Mouse (Mus musculus): ENCODE results near the gene Tspan15. TPM values are rescaled to one million over a fixed set of nuclear protein-coding genes. Genes with fewer than 3 reads are reported as not detected.
A peak's percentile ranks its signal among the peaks of the same experiment; 100 is the strongest.

Tspan15 gene
- total RNA-seq, 2 experiments from 2014 or later, result 18.0 to 20.0 TPM

DNA sequence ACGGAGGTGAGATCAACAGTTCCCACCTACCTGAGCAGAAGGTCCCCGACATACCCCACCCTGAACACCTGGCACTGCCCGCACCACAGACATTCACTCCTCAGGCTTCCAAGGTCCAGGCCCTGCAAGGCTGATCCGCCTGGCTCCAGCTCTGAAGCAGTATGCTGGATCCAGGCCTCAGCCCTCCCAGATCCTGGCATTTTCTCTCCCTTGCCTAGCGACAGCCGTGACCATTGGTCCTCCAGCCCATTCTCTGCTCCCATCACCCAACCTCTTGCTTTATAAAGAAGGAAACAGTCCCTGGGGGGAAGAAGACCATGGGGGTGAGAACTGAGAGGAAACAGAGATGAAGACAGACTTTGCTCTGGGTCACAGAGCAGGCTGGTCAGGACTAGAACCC, 37.0 kb downstream of the Tspan15 start:
- no peak for DNase-seq (ENCODE audit: low spot score in 2 of 2)

DNA sequence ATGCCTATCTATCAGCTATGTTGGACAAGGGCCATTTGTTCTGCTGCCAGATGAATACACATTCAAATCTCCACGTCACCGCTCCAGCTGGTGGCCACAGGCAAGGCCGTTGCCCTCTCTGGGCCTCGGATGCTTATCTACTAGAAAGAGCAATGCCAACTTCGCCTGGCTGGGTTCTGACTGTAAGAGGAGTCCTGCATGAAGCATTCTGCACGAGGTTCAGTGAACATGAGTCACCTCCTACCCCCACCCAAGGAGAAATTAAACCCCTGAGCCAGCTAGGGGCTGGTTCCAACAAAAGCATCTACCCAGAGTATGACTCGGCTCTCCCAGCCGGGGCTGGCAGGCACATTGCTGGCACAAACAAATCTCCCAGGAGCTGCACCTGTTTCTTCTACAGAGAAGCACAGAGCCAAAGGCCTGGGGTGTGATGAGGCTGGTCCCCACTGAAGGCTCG, 38.3 kb downstream of the Tspan15 start:
- peak; percentile 56 to 72 for DNase-seq (ENCODE audit: low spot score in 2 of 2)

DNA sequence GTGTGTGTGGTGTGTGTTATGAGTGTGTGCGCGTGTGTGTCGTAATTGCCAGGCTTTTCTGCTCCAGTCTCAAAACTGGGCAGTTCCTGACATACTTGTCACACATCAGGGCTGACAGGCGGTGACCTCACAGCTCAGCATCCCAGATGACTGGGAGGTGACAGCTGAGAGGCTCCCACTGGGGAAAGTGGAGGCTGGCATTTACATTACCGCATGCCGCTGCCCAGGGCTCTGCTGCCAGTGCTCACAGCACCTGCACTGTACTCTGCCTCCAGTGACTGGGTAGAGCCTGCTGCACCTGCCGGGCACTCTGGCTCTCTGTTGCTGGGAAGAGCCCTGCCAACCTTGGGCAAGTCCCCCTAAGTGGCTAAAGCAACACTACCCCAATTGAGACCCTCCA, 40.2 kb downstream of the Tspan15 start:
- DNase-seq (ENCODE audit: low spot score in 2 of 2), result no peak

DNA sequence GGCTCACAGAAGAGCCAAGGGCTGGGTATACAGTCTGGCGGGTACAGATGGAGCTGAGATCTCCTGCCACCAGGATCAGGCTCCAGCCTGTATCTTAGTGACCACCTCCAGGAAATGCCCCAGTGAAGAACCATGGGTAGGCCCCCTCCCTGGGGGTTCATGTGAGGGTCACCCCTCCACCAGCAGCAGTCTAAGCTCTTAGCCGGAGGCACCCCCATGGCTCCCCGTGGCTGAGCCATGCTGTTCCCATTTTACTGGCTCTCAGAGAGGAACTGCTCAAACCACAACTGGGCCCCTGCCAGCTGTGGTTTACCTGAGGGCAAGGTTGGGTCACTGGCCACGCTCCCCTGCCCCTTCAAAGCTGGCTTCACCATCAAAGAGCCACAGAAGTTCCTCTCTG, 41.1 kb downstream of the Tspan15 start:
- no peak for DNase-seq (ENCODE audit: low spot score in 2 of 2)

DNA sequence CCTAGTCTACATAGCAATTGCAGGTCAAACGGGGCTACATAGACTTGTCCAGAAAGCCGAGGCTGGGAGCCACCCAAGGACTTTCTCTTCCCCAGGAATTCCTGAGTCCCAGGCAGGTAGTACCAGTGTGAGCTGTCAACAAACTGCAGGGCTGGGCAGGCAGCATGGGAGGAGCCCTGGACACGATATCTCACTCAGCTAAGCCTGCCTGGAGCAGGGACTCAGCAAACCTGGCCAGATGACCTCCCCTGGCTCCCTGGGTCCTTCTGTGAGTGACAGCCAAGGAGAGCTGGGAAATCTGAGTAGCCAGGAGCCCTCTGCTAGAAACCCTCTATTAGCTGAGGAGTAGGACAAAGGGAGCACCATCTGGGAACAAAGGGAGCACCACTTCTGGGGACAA, 41.7 kb downstream of the Tspan15 start:
- no peak for DNase-seq (ENCODE audit: low spot score in 2 of 2)

DNA sequence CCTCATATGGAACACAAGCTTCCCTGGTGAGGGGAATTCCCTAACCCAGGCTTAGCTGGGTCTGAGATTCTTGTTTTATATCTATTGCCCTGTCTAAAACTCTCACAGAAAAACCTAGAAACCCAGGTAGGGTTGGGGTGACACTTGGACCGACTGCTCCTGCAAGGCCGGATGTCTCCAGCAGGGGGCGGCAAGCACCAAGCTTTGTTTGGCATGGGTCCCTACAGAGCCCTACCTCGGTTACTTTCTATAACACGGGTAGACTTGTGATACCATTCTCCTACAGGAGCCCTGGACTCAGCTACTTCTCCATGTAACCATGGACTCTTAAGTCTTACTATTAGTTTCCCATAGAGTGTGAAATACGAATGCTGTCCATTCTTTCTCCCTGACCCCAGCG, 44.2 kb downstream of the Tspan15 start:
- peak; percentile 81 for DNase-seq (ENCODE audit: low spot score in 2 of 2)

DNA sequence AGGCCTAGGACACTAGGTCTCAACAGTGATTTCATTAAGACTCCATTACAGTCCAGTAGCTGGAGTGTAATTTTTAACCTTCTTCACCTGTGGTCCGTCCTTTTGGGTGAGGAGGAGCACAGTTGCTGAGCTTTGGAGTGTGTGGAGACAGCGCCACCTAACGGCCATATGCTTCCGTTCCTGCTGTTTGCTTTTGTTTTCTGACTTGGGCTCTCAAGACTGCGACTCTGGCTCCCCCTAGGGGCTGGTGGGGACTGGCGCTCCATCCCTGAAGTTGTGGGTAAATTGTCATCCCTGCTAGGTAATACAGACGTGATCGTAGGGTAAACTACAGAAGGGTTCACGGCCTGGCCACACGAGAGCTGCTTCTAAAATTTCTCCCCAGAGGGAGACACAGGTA, 48.0 kb downstream of the Tspan15 start:
- DNase-seq (ENCODE audit: low spot score in 2 of 2), result peak; percentile 97 to 98

DNA sequence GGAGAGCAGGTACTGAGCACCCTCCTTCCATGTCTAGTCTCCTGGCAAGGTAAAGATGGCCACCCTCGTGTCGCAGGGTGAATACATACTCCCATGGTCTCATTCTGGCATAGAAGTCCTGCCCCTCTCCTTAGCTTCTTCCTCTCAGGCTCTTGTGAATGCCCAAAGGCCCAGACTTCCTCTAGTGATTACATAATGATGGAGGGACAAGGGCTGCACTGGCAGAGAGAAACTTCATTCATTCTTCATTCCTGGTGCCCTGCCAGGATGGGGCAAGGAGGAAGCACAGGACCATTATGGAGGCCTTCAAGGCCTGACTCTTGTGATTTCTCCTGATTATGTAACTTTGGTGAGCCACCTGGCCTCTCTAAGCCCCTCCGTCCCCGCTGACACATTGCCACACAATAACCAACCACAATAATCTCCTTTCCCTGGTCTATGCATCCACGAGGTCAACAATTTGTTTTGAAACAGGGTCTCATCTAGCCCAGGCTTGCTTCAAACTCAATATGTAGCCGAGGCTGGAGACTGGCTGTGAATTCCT, 48.5 kb downstream of the Tspan15 start:
- no peak for DNase-seq (ENCODE audit: low spot score in 2 of 2)

DNA sequence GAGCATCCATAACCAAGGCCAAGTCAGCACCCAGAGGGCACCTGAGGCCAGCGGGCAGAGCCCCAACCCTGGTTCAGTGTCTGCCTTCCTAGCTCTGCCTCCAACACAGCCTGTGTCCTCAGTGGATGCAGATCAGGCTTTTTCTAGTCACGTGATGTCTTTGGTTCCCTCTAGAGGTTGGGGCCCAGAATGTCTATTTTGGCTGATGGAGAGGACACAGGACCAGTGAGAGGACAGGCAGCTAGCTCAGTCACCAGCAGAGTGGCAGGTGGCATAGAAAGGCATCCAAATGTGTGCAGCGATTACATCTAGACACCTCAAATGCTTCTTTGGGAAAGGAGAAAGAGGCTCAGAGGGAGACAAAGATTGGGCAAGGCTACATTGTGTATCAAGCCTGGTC, 49.4 kb downstream of the Tspan15 start:
- no peak for DNase-seq (ENCODE audit: low spot score in 2 of 2)

DNA sequence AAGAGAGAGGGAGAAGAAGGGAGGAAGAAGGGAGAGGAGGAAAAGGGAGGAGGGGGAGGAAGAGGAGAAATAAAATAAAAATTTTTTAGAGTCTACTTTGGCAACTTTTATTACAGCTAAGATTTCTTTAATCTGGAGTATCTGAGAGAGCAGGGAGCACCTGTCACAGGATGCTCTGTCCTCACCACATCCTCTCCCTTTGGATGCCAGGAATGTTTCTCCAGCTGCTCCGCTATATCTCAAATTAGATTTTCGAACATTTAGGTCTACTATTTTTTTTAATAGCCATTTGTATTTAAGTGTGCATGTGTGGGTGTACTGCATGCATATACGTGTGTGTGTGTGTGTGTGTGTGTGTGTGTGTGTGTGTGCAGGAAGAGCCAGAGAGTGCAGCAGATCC, 51.1 kb downstream of the Tspan15 start:
- no peak for DNase-seq (ENCODE audit: low spot score in 2 of 2)

DNA sequence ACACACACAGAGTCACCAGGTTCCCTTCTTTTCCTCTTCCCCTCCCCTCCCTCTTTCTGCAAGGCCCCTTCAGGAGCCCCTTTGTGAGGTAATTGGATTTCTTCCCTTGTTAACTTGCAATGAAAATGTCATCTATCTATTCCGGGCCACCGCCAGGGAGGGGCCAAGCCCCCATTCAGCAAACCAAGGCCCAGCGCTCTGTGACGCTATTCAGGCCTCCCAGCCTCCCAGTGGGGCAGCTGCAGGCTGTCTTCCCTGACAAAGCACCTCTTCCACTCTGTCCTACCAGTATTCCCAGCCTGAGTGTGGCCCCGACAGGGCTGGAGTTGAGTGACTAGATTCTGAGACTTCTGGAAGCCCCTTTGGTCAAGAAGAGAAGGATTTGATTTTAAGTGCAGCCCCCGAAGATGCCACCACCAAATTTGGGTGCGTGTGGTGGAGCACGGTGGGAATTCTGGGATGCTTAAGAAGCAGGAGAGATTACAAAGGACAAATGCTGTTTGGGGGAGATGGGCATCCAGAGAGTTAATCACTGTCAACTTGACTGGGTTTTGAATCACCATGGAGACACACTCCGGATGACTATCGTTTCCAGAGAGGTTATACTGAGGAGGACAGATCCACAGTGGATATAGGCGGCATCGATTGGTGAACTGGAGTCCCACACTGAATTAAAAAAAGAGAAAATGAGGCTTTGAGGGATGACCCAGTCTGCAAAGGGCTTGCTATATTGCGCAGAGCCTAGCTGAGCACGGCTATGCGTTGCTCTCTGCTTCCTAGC, 56.3 kb downstream of the Tspan15 start:
- no peak for DNase-seq (ENCODE audit: low spot score in 2 of 2)

DNA sequence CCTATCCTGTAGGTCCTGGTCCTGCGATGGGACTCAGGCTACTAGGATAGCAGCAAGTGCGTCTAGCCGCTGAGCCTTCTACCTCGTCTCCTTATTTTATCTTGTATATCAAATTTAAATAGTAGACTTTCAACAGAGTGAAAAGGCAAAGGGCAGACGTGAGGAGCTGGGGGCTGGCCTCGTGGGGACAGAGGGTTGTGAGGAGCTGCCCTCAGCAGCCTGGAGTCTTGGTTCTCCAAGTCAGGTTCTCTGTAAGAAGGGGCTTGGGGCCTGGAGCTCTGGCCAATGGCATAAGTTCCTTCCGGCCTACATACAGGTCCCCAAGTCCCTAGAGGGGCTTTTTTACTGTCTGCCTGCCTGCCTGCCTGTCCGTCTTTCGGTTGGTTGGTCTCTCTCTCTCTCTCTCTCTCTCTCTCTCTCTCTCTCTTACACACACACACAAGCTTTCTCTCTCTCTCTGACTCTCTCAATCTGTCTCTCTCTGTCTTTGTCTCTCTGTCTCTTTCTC, 57.1 kb downstream of the Tspan15 start:
- DNase-seq (ENCODE audit: low spot score in 2 of 2), result no peak

DNA sequence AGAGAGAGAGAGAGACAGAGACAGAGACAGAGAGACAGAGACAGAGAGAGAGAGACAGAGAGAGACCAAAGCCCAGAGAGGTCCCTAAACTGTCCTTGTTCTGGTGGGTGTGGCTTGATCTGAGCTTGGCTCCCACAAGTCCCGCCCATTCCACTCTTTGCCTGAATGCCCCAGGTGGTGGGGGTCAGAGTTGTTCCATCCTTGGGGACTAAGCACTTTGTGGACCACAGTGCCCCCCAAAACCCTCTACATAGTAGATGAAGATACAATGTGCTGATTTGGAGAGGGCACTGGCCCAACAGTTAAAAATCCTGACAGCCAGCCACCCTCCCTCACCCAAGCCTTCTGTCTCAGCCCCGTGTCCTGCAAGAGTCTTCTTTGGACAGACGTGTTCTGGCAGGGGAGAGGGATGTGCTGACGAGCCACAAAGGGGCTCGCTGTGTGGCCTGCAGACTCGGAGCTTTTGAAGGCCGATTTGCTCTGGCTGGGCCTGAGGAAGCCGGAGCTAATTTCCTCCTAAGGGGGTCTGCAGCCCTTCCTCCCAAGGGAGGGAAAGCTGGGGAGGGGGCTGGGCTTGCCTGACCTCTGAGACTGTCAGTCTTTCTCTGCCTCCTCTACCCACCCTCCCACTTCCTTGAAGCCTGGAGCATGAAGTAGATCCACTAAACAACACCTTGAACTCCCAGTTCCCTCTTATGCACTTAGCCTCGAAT, 58.1 kb downstream of the Tspan15 start:
- no peak for DNase-seq (ENCODE audit: low spot score in 2 of 2)

DNA sequence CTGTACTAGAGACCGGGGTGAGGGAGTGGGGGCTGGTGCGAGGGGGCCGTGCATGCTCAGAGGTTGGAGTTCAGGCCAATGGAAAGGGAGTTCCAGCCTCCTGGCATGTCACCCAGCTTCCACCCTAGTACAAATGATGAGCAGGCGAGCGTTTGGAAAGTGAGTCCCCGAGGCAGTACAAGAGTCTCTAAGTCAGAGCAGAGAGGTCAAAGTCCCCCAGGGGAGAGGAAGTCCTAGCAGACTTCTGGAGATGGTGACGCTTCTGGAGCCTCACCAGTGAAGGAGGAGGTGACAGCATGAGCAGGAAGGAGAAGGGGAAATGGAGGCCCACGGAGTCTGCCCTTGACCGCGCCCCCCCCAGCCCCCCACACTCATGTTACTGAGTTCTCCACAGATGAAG, 68.6 kb downstream of the Tspan15 start:
- DNase-seq (ENCODE audit: low spot score in 2 of 2), result no peak

DNA sequence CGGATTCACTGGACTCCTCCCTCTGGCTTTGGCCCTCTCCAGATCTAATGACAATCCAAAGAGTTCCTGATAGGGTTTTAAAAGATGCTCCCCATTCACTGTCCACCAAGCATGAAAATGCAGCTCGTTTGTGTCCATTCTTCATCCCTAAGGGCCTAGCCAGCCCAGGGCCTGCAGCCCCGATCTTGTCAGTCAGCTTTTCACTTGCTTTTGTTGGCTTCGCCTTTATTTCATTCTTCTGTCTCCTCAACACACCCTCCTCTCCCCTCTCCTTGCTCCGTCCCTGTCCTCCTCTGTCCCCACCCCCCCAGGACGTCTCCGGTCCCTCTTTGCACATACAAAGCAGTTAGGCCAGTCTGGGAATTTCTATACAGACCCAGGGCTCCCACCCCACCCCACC, 81.1 kb downstream of the Tspan15 start:
- no peak for DNase-seq (ENCODE audit: low spot score in 2 of 2)

DNA sequence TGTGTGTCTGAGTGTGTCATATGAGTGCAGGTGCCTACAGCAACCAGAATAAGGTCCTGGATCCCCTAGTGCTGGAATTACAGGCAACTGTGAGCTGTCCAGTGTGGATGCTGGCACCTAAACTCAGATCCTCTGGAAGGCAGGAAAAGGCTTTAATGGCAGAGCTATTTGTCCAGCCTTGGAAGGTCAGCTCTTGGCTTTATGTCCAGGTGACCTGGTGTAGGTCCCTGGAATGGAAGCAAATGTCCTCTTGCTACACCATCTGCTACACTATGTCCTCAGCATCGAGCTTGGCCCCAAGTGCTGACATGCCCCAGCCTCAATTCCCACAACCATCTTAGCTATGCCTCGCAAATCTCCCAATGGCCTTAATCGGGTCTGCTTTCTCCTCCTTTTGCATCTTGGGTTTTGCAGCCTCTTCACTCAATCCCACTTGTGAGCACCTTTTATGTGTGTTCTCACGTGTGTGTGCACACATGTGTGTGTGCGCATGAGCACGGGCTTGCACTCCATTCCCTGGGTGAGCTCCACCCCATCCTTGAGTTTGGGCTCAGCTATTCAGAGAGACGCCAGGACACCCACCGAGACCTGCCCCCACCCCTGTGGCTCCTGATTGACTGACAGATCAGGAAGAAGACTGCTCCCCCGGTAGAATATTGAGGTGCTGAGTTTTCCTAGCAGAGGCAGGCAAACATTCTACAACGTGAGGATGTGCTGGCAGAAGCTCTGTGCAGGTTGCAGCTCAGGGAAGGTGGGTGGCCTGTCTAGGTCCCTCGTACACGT, 83.4 kb downstream of the Tspan15 start:
- no peak for DNase-seq (ENCODE audit: low spot score in 2 of 2)

DNA sequence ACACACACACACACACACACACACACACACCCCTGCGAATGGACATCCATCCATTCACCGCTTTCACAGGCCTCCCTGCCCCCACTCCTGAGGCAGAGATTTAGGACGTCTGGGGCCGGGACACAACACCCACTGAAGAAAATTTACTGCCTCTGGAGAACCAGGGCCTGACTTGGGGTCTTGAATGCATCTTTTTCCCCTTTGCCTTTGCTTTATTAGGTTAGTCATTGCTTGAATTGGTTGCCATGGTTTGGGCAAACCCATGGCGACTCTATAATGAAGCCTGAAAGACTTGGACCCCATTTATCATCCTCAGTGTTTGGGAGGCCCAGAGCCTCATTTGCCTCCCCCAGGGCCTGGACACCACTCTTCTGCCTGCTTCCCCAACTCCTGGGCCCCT, 85.1 kb downstream of the Tspan15 start:
- DNase-seq (ENCODE audit: low spot score in 2 of 2), result no peak

DNA sequence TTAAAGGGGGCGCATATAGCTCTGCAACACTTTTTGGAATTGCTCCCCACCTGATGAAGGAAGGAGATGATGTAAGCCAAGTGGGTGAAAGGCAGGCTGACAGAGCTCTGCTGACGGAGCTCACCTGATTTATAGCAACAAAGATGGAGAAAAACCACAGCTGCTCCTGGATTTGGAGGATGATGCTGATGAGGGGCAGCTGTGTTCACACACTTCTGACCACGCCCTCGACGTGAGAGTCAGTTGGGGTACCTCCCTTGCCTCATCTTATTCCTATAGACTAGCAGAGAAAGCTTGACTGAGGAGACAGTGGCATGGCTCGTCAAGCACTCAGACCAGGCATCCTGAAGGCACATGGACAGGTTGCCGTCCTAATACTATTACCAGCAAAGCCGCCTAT, 87.2 kb downstream of the Tspan15 start, which contains the start of gene Fam241b:
Gene Fam241b (minus strand): TSS at position 101 of the 400 bp plus-strand sequence.
- DNase-seq (ENCODE audit: low spot score in 2 of 2), result no peak

DNA sequence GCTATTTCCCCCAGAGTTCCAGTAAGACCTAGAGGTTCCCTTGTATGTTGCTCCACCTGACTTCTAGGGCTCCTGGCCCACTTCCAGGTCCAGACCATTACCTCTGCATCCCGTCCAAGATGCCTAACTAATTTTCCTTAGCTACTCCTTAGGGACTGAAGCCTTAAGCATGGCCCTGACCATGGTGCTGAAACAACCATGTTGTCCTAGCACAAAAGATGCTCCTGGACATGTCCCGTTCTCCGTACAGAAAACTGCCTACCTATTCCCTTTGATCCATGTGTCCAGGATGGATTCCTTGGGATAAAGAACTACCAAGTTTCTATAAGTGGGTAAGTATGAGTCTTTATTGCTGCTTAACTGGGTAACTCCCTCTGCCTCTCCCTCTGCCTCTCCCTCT, 93.0 kb downstream of the Tspan15 start:
- DNase-seq (ENCODE audit: low spot score in 2 of 2), result no peak

DNA sequence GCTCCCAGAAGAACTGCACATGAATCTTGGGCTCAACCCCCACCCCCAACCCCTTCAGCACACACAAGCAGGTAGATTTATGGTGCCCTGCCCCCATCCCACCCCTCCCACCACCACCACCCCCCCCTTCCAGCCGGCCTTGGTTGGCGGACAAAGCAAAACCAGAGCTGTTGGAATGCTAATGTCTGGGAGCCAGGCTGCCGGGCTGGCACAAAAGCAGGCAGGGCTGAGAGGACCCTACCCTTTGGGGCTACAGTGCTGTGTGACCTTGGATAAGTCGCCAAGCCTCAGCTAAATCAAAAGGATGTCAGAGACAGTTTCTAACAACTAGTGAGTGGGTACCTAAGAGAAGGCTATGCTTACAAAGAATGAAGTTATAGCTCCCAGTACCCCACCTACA, 93.9 kb downstream of the Tspan15 start:
- no peak for DNase-seq (ENCODE audit: low spot score in 2 of 2)

DNA sequence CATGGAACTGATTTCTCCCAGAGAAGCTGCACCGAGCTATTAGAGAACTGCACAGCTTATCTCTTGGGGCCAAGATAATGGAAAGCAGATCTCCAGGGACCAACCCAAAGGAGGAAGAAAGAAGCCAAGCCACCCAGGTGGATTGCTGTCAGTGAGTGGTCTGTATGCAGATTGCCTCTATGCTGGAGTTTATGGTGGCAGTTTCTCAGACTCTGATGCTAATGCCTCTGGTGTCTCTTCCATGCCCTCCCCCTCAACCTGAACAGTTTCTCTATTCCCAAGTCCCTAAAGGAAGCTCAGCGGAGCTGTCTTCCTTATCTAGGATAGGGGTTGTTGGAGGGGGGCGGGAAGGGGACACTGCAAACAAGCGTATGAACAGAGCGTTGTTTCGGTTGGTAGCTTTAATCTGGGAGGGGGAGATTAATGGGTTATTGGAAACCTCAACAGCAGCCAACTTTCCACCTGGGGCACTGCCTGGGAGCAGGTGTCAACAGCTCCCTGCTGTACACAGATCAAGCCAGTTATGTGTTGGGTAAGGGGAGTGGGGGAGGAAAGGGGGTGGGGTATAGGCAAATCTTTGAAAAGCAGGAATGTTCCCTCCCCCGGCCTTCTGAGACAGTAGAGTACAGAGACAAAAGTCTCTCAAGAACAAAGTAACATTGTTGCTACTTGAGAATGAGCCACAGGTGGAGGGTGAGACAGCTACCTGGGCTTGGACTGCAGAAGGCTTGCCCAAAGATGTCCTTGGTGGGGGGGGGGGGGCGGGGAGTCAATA, 95.2 kb downstream of the Tspan15 start:
- DNase-seq (ENCODE audit: low spot score in 2 of 2), result no peak

Measured in layer of hippocampus, postnatal 14 days (tissue).